Mouse (Mus musculus) stomach, embryonic 16.5 days (tissue): ENCODE data around the gene Sec24b. TPM values are rescaled to one million over a fixed set of nuclear protein-coding genes. Genes with fewer than 3 reads are reported as not detected.

Source experiments
- ATAC-seq: fragments of 200-750 bp; cut with Nextera tagmentation; 2 replicates; pipeline ENCODE4 v1.8.0; 2017; ENCODE audit warnings: moderate number of reproducible peaks, moderate TSS enrichment; ENCODE audit not compliant: insufficient read depth, low FRiP score
- H3K27ac ChIP-seq: fragments of 300-500 bp; sonication (generic); 2 replicates; pipeline ENCODE4 v1.5.1; 2014; ENCODE audit warnings: low read length
- H3K27me3 ChIP-seq: fragments of 300-500 bp; sonication (generic); 2 replicates; pipeline ENCODE4 v1.6.1; 2014; ENCODE audit warnings: low read length, control low read depth, mixed read lengths; ENCODE audit not compliant: control insufficient read depth, insufficient read depth
- H3K36me3 ChIP-seq: fragments of 300-500 bp; sonication (generic); 2 replicates; pipeline ENCODE4 v1.6.1; 2014; ENCODE audit warnings: low read length; ENCODE audit not compliant: control insufficient read depth, insufficient read depth
- H3K4me1 ChIP-seq: fragments of 300-500 bp; sonication (generic); 2 replicates; pipeline ENCODE4 v1.6.1; 2014; ENCODE audit warnings: low read length, control low read depth, mixed read lengths; ENCODE audit not compliant: control insufficient read depth, insufficient read depth
- H3K4me2 ChIP-seq: fragments of 300-500 bp; sonication (generic); 2 replicates; pipeline ENCODE4 v1.6.1; 2014; ENCODE audit warnings: low read depth, low read length, mixed read lengths
- H3K4me3 ChIP-seq: fragments of 300-500 bp; sonication (generic); replicated peaks from 2 replicates; pipeline ENCODE4 v1.5.1; 2014; ENCODE audit warnings: mild to moderate bottlenecking, low read length
- H3K9ac ChIP-seq: fragments of 300-500 bp; sonication (generic); 2 replicates; pipeline ENCODE4 v1.6.1; 2014; ENCODE audit warnings: low read length
- H3K9me3 ChIP-seq: fragments of 300-500 bp; sonication (generic); replicated peaks from 2 replicates; pipeline ENCODE4 v1.6.1; 2016; ENCODE audit warnings: low read length, control low read depth; ENCODE audit not compliant: control insufficient read depth
- WGBS: fragments of 180-500 bp; shearing (Covaris S2); extraction: QIAGEN DNeasy Blood & Tissue Kit; methylation state at CpG from one replicate; pipeline ENCODE4 v1.1.7; 2014; 5-methylcytosine and 5-hydroxymethylcytosine counted together
- polyA plus RNA-seq: library from polyadenylated mRNA; unstranded; fragments of >200 nt; fragmentation: Nextera tagmentation; extraction: Ambion mirVana; gene quantifications from 2 replicates; pipeline ENCODE4 v1.2.1, GENCODE M21; 2015

Gene Sec24b
- polyA plus RNA-seq, 1 experiment from 2014 or later, result 29.7 TPM

- H3K4me2 ChIP-seq, result no peak overlapping the region
- H3K9me3 ChIP-seq, result no peaks in the 10 kb centered on the region
- no peaks in the 10 kb centered on the region for H3K4me1 ChIP-seq
- no peak for ATAC-seq
- 75% methylated on average over 3 of the region's 3 CpGs for WGBS
- peaks cover 20% of the 10 kb centered on the region; the same call in 1 of the 2 replicates for H3K36me3 ChIP-seq
- no peaks in the 10 kb centered on the region for H3K27me3 ChIP-seq
- H3K9ac ChIP-seq, result no peak overlapping the region
- H3K4me3 ChIP-seq, result no peak overlapping the region
- no peak overlapping the region for H3K27ac ChIP-seq
Measured at GRCm38 (mm10) chr3:129997324-129997723, 64.0 kb downstream of the Sec24b start.

- Histone ChIP-seq H3K27ac (no peak overlapping the region), H3K9me3 (no peaks in the 10 kb centered on the region), H3K9ac (no peak overlapping the region), H3K27me3 (no peaks in the 10 kb centered on the region), H3K4me2 (no peak overlapping the region), H3K36me3 (peaks cover 44% of the 10 kb centered on the region), H3K4me3 (no peak overlapping the region), H3K4me1 (no peaks in the 10 kb centered on the region)
- 94% methylated on average over 13 of the region's 13 CpGs for WGBS
- no peak for ATAC-seq
Measured at GRCm38 (mm10) chr3:129987297-129987696, 74.1 kb downstream of the Sec24b start.

GRCm38 (mm10) chr3:129985335-129985734, 76.0 kb downstream of the Sec24b start:
- Histone ChIP-seq H3K9me3 (no peaks in the 10 kb centered on the region), H3K9ac (no peak overlapping the region), H3K4me2 (no peak overlapping the region), H3K27ac (no peak overlapping the region), H3K4me1 (no peaks in the 10 kb centered on the region), H3K27me3 (no peaks in the 10 kb centered on the region), H3K4me3 (no peak overlapping the region), H3K36me3 (peaks cover 50% of the 10 kb centered on the region)
- ATAC-seq, result no peak
- 87% methylated on average over 4 of the region's 4 CpGs for WGBS

DNA sequence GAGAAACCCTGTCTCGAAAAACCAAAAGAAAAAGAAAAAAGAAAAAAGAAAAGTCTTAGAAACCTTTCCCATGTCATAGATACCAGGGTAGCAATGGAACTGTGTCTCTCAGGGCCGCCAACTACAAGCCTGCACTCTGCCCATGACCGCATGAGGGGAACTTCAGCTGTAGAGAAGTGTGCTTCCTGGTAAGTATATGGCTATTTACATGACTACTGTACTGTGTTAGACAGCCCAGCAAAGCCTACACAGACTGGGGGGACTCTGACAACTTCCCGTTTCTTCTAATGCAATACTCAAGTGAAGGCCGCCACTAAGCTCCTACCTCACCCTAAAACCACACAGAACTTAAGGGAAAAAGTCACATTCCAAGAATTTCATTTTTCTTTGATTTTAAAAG, 76.6 kb downstream of the Sec24b start:
- Histone ChIP-seq H3K36me3 (peaks cover 44% of the 10 kb centered on the region), H3K9me3 (no peaks in the 10 kb centered on the region), H3K27ac (no peak overlapping the region), H3K9ac (no peak overlapping the region), H3K27me3 (no peaks in the 10 kb centered on the region), H3K4me1 (no peaks in the 10 kb centered on the region), H3K4me3 (no peak overlapping the region), H3K4me2 (no peak overlapping the region)
- WGBS, result 91% methylated on average over 5 of the region's 5 CpGs
- ATAC-seq, result no peak

GRCm38 (mm10) chr3:129982271-129982670, 79.1 kb downstream of the Sec24b start:
- WGBS, result 54% methylated on average over 5 of the region's 5 CpGs
- no peak for ATAC-seq
- H3K27me3 ChIP-seq, result no peaks in the 10 kb centered on the region
- peaks cover 28% of the 10 kb centered on the region for H3K36me3 ChIP-seq
- no peaks in the 10 kb centered on the region for H3K4me1 ChIP-seq
- no peak overlapping the region for H3K4me3 ChIP-seq
- no peak overlapping the region for H3K9ac ChIP-seq
- no peak overlapping the region for H3K27ac ChIP-seq
- H3K4me2 ChIP-seq, result no peak overlapping the region
- no peaks in the 10 kb centered on the region for H3K9me3 ChIP-seq

DNA sequence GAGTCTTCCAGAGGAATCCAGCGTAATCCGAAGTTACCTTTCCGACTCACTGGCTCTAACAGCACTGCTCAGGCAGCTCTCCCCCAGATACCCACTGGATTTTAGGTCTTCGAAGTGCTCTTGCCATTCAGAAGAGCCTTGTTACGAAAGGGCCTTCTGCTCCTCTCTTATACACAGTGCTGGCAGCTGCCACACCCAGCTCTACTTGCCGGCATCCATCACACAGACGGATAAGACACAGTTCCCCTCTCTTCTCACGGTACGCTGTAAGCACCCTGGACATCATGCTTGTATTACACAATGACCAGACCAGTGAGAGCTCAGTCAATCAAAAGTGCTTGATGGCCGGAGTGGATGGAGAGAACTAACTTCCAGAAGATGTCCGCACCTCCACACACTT, 79.6 kb downstream of the Sec24b start:
- no peaks in the 10 kb centered on the region for H3K27me3 ChIP-seq
- H3K4me2 ChIP-seq, result no peak overlapping the region
- no peaks in the 10 kb centered on the region for H3K9me3 ChIP-seq
- no peaks in the 10 kb centered on the region for H3K4me1 ChIP-seq
- peaks cover 24% of the 10 kb centered on the region for H3K36me3 ChIP-seq
- no peak overlapping the region for H3K4me3 ChIP-seq
- 77% methylated on average over 11 of the region's 11 CpGs for WGBS
- H3K9ac ChIP-seq, result no peak overlapping the region
- no peak for ATAC-seq
- H3K27ac ChIP-seq, result no peak overlapping the region

- Histone ChIP-seq H3K9me3 (no peaks in the 10 kb centered on the region), H3K36me3 (0 out of 2 replicates have a peak, but pooled peaks cover 9% of the 10 kb centered on the region), H3K4me2 (no peak overlapping the region), H3K4me1 (no peaks in the 10 kb centered on the region), H3K4me3 (no peak overlapping the region), H3K9ac (no peak overlapping the region), H3K27me3 (no peaks in the 10 kb centered on the region), H3K27ac (no peak overlapping the region)
- no peak for ATAC-seq
- WGBS, result 30% methylated on average over 6 of the region's 6 CpGs
Measured at GRCm38 (mm10) chr3:129979510-129979909, 81.8 kb downstream of the Sec24b start.

DNA sequence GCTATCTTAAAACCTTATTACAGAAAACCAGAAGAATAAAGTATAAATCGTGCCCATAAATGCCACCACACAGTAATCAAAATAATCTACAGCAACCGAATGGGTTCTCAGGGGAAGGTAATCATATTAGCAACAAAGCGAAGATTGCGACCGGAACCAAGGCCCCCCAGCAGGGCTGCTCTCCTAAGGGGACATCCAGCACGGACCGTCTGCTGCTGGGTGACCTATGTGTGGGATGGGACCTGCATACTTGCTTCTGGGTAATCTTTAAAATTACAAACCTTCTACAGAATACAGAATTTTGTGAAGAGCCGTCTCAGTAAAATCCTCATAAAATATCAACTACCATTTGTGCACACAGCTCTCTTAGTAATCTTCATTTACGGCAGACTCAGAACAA, 82.6 kb downstream of the Sec24b start:
- Histone ChIP-seq H3K36me3 (0 out of 2 replicates have a peak, but pooled peaks cover 9% of the 10 kb centered on the region), H3K27me3 (no peaks in the 10 kb centered on the region), H3K9me3 (no peaks in the 10 kb centered on the region), H3K4me3 (no peak overlapping the region), H3K4me1 (no peaks in the 10 kb centered on the region), H3K4me2 (no peak overlapping the region), H3K9ac (no peak overlapping the region), H3K27ac (no peak overlapping the region)
- 83% methylated on average over 9 of the region's 9 CpGs for WGBS
- ATAC-seq, result no peak

GRCm38 (mm10) chr3:129976317-129976716, 85.0 kb downstream of the Sec24b start:
- ATAC-seq, result no peak
- Histone ChIP-seq H3K27ac (no peak overlapping the region), H3K4me2 (no peak overlapping the region), H3K36me3 (no peaks in the 10 kb centered on the region), H3K9ac (no peak overlapping the region), H3K4me1 (no peaks in the 10 kb centered on the region), H3K4me3 (no peak overlapping the region), H3K27me3 (no peaks in the 10 kb centered on the region), H3K9me3 (no peaks in the 10 kb centered on the region)
- 78% methylated on average over 5 of the region's 5 CpGs for WGBS
